Mouse (Mus musculus): Measurements from ENCODE around the gene Kazn.

DNA sequence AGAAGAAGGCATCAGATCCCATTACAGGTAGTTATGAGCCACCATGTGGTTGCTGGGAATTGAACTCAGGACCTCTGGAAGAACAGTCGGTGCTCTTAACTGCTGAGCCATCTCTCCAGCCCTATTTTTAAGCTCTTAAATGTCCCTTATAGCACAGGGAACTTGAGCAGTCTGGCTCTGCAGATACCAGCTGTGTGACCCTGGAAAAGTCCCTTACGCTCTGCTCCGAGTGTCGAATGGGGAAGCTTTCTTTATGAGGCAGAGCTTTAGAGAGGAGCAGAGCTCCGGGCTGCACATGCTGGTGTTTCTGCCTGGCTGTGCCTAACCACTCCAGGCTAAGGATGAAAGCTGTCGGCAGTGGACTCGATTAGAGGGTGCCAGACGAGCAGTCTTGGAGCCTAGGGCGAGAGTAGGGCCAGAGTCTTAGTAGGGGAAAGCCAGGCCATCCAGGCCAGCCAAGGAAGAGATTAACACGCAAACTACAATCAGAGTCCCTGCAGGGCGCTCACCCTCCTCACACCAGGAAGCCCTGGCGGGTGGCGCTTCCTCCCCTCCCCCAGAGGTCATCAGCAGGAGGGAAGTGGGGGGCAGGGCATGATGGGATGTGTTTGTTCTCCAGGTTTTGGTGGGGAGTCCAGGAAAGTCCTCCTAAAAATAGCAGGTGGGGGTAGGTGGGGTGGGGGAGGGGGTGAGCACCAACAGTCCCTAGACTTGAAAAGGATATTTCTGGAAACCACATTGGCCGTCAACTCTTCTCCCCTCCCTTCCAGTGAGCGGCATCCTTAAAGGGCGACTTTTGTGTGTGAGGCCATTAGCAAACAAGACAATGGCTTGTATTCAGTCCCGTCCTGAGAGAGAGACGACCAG lies 73.1 kb downstream of the Kazn start:
- TF ChIP-seq EP300 (IDR thresholded peaks at IDR 0.05; ENCODE audit: low read depth) (no peak), CTCF (IDR thresholded peaks at IDR 0.05; ENCODE audit: low read depth) (no peak)

Measured in liver, postnatal 0 days (tissue).